Mouse (Mus musculus) left cerebral cortex, postnatal 4 days (tissue): ENCODE results near the gene Tmem170b. TPM values are rescaled to one million over a fixed set of nuclear protein-coding genes. Genes with fewer than 3 reads are reported as not detected.

Experiments used
- DNase-seq: peaks from one replicate; pipeline ENCODE4 v3.0.0-alpha.2; 2022
- intact Hi-C: fragments of 180-260 bp; cut with DNase I; formaldehyde crosslinking; loops from one replicate; pipeline ENCODE4 v1.15.1; 2025
- total RNA-seq, 2 experiments: library from RNA; stranded (reverse); gene quantifications; 2 replicates each; pipeline ENCODE4 v1.2.3; 2021

Tmem170b gene
- total RNA-seq, 2 experiments from 2014 or later, result 99.4 to 99.5 TPM

GRCm38 (mm10) chr13:41608559-41608958 is 2.9 kb downstream of the Tmem170b start:
- DNase-seq, result no peak
- intact Hi-C loops, result no loop called here

GRCm38 (mm10) chr13:41611046-41611445 is 5.3 kb downstream of the Tmem170b start:
- intact Hi-C loops, result no loop called here
- DNase-seq, result no peak

DNA sequence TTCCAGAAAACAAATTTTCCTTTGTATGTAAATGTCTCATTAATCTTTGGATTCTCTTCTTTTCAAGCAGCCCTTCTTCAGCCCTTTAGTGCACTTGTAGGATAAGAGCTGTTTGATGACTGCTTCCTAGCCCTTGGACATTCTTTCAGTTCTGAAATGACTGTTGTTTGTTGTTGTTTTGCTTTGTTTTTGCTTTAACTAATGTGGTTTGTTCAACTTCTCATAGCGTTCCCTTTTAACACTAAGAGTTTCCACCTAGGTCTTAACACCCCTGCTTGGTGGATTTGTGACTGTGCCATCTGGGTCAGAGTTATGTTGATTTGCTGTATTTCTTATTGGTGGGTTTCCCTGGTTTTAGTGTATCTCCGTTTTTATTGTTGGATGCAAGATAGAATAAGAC is 8.8 kb downstream of the Tmem170b start:
- no peak for DNase-seq
- intact Hi-C loops, result no loop called here

DNA sequence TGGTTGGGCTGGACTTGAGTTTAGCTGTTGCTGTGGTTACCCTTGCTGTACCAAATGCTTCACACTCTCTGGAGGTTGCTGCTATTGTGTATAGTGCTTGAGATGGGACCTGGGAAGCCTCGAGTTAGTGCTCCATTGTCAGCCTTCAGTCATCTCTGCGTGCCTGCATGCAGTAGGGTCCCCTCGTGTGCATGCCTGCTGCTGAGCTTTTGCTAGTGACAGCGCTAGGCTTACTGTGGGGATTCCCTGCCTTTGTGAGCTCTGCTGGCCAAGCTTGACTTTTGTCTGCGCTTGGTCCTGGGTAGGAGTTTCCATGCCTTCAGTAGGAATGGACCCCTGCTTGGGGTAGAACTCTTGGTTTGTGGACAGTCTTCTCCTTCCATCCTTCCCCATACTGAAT is 9.3 kb downstream of the Tmem170b start:
- DNase-seq, result no peak
- intact Hi-C loops, result no loop called here

DNA sequence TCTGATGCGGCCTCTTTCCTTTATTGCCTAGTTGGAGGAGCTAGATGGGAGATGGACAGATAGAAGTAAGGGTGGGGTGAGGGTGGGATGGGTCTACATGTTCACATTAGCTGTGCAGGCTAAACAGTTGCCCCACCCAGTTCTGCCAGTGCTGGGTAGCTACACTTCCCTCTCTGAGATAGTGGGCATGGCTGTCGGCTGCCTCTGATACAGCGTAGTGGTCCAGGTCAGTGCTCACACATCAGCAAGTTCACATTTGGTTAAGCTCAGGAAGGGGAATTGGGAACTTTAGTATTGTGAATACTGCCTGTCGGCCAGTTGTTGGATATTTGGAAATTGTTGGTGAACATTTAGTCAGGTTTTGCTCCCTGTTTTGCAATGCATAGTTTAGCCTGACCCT is 13.8 kb downstream of the Tmem170b start:
- no peak for DNase-seq
- intact Hi-C loops, result no loop called here

DNA sequence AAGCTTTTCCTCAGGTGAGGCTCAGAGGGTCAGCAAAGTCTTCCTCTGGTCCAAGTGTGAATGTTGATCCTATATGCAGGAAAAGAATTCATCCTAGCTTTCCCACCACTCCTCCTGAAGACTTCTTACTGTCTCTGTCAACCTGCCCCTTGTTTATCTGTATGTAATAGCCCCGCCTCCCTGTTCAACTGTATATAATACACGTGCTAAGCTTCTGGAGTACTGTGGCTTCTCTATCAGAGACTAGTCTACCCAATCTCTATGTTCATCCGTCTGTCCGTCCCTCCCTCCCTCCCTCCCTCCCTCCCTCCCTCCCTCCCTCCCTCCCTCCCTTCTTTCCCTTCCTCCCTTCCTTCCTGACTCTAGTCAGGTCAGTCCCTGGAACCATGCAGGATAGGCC is 14.4 kb downstream of the Tmem170b start:
- intact Hi-C loops, result no loop called here
- no peak for DNase-seq

DNA sequence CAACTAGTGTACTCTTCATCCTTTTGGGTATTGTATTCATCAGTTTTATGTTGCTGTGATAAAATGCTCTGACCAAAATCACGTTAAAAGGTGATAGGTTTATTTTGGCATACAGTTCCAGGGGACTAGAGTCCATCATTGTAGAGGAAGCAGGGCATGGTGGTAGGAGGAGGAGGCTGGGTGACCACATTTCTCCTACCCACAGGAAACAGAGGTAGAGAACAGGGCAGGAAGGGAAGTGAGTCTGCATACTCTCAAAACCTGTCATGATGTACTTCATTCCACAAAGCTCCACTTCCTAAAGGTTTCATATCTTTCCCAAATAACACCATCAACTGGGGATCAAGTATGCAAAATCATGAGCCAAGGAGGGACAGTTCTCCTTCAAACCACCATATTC is 18.4 kb downstream of the Tmem170b start:
- intact Hi-C loops, result no loop called here
- DNase-seq, result no peak

- DNase-seq, result no peak
- intact Hi-C loops, result no loop called here
Observed at GRCm38 (mm10) chr13:41625248-41625647, 19.5 kb downstream of the Tmem170b start.

- intact Hi-C loops, result no loop called here
- DNase-seq, result no peak
Observed at GRCm38 (mm10) chr13:41627277-41627916, 21.7 kb downstream of the Tmem170b start.

- intact Hi-C loops, result no loop called here
- peak; percentile 62 for DNase-seq
Observed at GRCm38 (mm10) chr13:41634401-41634818, 28.7 kb downstream of the Tmem170b start.

DNA sequence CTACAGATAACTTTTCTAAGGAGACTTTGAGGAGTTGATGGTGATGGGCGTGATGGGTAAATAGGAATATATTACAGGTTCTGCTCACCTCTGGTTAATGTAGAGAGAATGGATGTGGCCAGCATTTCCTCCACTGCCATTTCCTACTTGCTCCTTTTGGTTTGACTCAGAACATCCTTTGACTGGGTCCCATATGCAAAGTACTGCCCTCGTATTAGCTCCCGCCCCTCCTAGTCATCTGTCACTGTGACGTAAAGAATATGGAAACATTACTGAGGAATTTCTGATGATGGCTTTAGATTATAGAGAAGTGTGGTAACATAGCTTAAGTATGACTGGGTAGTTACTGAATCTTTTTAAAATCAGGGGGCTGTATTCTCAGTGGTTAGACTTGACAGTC is 32.4 kb downstream of the Tmem170b start:
- intact Hi-C loops, result no loop called here
- no peak for DNase-seq

GRCm38 (mm10) chr13:41642851-41643250 is 37.1 kb downstream of the Tmem170b start:
- DNase-seq, result peak; percentile 51
- intact Hi-C loops, result loop anchor here (2.0 kb wide), 1 partner anchor 602 kb away; no protein-coding TSS in a partner anchor

DNA sequence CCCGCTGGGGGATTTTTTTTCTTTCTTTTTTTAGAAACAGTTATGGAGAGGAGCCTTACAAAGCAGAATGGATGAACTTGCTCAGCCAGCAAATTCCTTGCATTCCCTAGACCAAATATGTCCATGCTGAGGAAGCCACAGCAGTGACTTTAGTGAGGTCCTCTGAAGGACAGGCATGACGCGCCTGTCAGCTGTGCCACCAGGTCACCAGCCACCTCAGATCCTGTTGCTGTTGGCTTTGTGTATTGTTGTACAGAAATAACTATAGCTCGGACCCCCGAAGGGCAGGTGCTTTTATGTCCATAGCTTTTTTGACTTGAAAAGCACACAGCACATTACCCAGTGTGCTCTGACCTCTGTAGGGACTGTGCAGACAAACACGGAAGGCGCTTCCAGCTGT is 38.1 kb downstream of the Tmem170b start:
- no peak for DNase-seq
- intact Hi-C loops, result loop anchor here (2.0 kb wide), 1 partner anchor 601 kb away; no protein-coding TSS in a partner anchor

GRCm38 (mm10) chr13:41644591-41645482 is 39.1 kb downstream of the Tmem170b start:
- intact Hi-C loops, result no loop called here
- DNase-seq, result no peak

- no peak for DNase-seq
- intact Hi-C loops, result no loop called here
Observed at GRCm38 (mm10) chr13:41645483-41645859, 39.8 kb downstream of the Tmem170b start.

DNA sequence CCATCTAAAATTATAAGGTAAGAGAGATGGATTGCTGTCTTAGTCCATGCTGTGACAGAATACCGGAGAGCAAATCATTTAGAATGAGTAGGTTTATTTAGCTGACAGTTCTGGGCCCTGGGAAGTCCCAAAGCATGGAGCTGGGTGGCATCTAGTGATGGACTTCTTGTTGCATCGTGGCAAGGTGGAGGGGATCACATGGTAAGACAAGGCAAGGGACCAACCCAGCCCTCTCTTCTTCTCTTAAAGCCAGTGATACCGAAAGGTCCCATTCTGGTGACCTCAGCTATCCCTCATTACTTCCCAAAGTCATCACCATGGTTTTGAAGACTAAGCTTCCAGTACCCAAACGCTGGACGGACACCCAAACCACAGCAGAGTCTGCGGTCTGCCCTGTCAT is 42.3 kb downstream of the Tmem170b start:
- no peak for DNase-seq
- intact Hi-C loops, result no loop called here

DNA sequence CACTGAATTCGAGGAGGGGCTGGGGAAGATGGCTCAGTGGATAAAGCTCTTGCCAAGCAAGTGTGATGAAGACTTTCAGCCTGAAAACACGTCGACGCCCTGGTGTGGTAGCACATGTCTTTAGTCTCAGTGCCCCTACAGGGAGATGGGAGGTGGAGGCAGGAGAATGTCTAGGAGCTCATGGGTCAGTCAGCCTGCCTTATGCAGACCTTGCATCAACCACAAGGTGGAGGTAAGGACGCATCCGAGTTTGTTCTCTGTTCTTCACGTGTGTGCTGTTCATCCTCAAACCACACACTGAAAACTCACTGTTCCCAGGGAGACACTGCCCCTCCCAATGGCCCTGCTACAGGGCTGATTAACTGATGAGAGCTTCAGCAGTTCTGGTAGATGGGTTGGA is 45.0 kb downstream of the Tmem170b start:
- intact Hi-C loops, result no loop called here

GRCm38 (mm10) chr13:41653791-41654190 is 48.1 kb downstream of the Tmem170b start:
- intact Hi-C loops, result no loop called here
- DNase-seq, result no peak

More for the DNA sequence above, 45.0 kb downstream of the Tmem170b start:
- no peak for DNase-seq

- no peak for DNase-seq
- intact Hi-C loops, result no loop called here
Observed at GRCm38 (mm10) chr13:41655576-41656090, 49.9 kb downstream of the Tmem170b start.

DNA sequence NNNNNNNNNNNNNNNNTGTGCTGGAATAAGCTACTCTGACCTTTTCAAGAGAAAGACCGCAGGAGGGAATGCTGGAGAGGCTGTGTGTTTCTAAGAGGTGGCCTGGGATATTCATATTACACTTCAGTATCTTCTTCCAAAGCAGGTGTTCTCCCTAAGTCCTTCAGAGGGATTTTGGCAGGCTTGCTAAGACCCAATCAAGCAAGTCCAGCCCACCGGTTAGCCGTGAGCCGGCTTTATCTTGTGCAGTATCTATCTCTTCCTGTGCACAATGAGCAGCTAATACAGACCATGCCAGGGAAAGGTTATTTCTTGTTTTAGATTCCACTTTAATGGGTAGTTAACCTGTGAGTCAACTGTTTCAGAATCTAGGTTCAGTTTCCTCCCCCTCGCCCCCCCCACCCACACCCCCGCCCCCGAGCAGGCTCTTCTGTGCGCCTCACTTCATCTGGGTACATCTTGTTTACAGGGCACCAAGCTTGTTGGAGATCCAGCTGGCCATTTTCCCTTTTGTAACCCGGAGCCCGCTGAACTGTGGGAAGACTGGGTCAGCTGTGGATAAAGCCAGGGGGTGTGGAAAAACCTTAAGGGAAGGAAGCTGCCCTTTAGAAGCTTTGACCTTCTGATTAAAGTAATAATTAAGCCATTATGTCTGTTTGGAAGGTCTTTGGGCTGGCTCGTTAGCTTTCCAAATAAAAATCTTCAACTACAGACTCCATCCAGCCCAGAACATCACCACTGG is 54.5 kb downstream of the Tmem170b start:
- no peak for DNase-seq
- intact Hi-C loops, result no loop called here

DNA sequence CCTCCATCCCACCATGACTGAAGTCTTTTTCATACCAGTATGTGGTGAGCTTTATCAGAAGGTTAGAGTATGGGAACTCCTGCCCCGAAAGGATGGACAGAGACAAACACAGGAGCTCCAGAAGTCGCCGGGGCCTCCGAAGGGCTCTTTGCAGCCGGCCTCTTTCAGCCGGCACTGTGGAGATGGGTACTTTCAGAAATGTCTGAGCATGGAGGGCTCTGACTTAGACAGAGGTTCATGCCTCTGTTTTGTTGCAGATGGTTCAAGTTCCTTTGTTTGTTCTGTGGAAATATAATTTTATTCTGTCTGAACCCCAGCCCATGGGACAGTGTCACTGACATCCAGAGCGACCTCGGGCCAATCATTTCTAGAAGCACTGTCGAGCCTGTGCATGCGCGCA is 55.4 kb downstream of the Tmem170b start:
- intact Hi-C loops, result no loop called here
- no peak for DNase-seq
